Mouse (Mus musculus) liver, adult 2 months (tissue): Measurements from ENCODE around the gene Plekha6. TPM values are rescaled to one million over a fixed set of nuclear protein-coding genes. Genes with fewer than 3 reads are reported as not detected.

Source experiments
- DNase-seq: peaks from one replicate; pipeline ENCODE4 v3.0.0-alpha.2; 2011; ENCODE audit warnings: low read depth, low spot score; ENCODE audit errors: extremely low read depth
- H3K27ac ChIP-seq: fragments of 200-500 bp; replicated peaks from 2 replicates; pipeline ENCODE4 v1.5.1; 2012; ENCODE audit warnings: low read depth, mild to moderate bottlenecking, control low read depth, inconsistent platforms, low read length; ENCODE audit not compliant: insufficient read depth
- H3K27me3 ChIP-seq: fragments of 200-500 bp; 2 replicates; pipeline ENCODE4 v1.6.1; 2012; ENCODE audit warnings: mild to moderate bottlenecking, moderate library complexity, low read length, inconsistent platforms; ENCODE audit not compliant: control insufficient read depth, insufficient read depth
- H3K36me3 ChIP-seq: fragments of 200-500 bp; 2 replicates; pipeline ENCODE4 v1.6.1; 2012; ENCODE audit warnings: low read length, inconsistent platforms; ENCODE audit not compliant: control insufficient read depth, insufficient read depth
- H3K4me1 ChIP-seq: fragments of 200-500 bp; 2 replicates; pipeline ENCODE4 v1.6.1; 2011; ENCODE audit warnings: low read length; ENCODE audit not compliant: control insufficient read depth, insufficient read depth
- H3K4me3 ChIP-seq: fragments of 200-500 bp; 2 replicates; pipeline ENCODE4 v1.5.1; 2011; ENCODE audit warnings: low read depth, mild to moderate bottlenecking, control low read depth, low read length, moderate library complexity; ENCODE audit not compliant: insufficient read depth
- H3K79me2 ChIP-seq: fragments of 200-500 bp; 2 replicates; pipeline ENCODE4 v1.6.1; 2012; ENCODE audit warnings: inconsistent platforms, mild to moderate bottlenecking, low read length, moderate library complexity; ENCODE audit not compliant: control insufficient read depth, insufficient read depth
- H3K9ac ChIP-seq: fragments of 200-500 bp; 2 replicates; pipeline ENCODE4 v1.6.1; 2012; ENCODE audit warnings: low read depth, mild to moderate bottlenecking, control low read depth, inconsistent platforms, low read length
- CTCF ChIP-seq: fragments of 200-500 bp; IDR thresholded peaks from 2 replicates; pipeline ENCODE4 v1.5.1; 2011; ENCODE audit warnings: low read depth, low read length, control low read depth
- POLR2A ChIP-seq: fragments of 200-500 bp; IDR thresholded peaks from 2 replicates; pipeline ENCODE4 v1.6.1; 2011; ENCODE audit warnings: low read length, control low read depth; ENCODE audit not compliant: insufficient read depth; ENCODE audit errors: extremely low read depth
- WGBS: fragments of 180-500 bp; shearing (Covaris S2); methylation state at CpG from one replicate; pipeline ENCODE4 v1.1.7; 2018; 5-methylcytosine and 5-hydroxymethylcytosine counted together
- polyA plus RNA-seq: library from polyadenylated mRNA; depleted of rRNA; stranded (reverse); fragments of >200 nt; gene quantifications from 2 replicates; pipeline ENCODE4 v1.2.3, GENCODE M21; 2012
- total RNA-seq: library from RNA; depleted of rRNA; stranded (reverse); fragments of >200 nt; gene quantifications from 2 replicates; pipeline ENCODE4 v1.2.3, GENCODE M21; 2014

The Plekha6 gene
- total and polyA plus RNA-seq, 2 experiments, result 20.5 to 37.2 TPM

DNA sequence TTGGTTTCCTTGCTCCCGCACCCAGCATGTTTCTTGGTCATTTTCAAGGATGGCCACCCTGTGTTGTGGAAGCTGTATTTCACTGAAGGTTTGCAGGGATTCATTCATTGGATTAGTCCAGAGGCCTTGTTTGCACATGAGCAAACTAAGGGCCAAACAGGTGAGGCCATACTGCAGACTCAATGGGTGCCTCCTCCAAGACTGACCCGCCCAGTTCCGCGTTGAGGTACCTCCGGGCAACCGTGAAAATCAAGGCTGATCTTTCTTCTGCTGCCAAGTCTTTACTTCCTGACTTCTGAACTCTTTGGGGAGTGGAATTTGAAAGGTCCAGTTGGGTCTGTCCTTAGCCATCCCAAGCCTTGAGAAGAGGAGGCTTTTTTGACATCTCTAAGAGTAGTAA, 90.2 kb downstream of the Plekha6 start:
- Histone ChIP-seq H3K4me1 (peaks cover 50% of the 10 kb centered on the region), H3K4me3 (no peak overlapping the region), H3K36me3 (peaks cover under 1% of the 10 kb centered on the region; the same call in 1 of the 2 replicates), H3K9ac (no peak overlapping the region), H3K27ac (peak overlapping the region; percentile 89), H3K79me2 (peaks cover 25% of the 10 kb centered on the region; the same call in 1 of the 2 replicates), H3K27me3 (no peaks in the 10 kb centered on the region)
- TF ChIP-seq POLR2A, result no peak
- no peak for TF ChIP-seq CTCF
- WGBS, result 22% methylated on average over 6 of the region's 6 CpGs
- DNase-seq, result peak; percentile 84

DNA sequence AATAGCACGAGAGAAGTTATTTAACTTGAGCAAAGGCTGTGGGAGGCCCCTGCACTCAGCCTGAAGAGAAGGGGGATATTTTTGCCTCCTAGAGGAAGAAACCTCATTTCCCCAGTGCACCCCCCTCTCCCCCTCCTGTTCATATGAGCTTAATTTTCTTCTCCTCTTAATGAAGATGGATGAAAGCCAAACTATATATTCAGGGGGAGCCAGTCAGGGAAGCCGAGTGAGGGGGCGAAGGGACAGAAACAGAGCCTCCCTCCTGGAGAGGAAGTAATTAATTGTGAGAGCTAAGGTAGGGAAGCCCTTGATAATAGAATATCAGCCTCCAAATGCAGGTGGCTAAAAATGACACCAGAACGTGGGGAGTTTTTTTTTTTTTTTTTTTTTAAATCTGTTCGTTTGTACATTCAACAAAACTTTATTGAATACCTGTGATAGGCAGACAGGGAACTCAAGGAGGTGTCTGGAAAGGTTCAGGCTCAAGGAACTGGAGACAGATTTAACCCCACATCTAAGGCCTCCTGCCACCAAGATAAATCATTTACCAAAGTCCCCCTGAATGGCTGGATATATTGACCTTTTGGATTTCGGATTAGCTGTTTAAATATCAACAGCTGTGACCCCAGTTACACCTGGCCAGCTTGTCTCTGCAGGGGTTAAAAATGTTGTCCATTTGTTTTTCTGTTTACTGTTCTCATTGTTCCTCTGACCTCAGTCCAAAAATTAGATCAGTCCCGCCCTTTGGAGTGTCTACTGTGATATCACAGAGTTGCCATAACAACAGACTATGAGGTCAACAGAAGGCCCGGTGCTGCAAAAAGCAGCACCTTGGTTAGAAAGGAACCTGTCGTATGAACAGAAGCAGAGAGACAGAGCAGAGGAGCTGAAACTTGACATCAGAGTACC, 91.1 kb downstream of the Plekha6 start:
- peaks cover 25% of the 10 kb centered on the region; the same call in 1 of the 2 replicates for H3K79me2 ChIP-seq
- WGBS, result 20% methylated on average over 9 of the region's 9 CpGs
- TF ChIP-seq CTCF (no peak), POLR2A (no peak)
- peaks cover 7% of the 10 kb centered on the region; the same call in 1 of the 2 replicates for H3K36me3 ChIP-seq
- peak overlapping the region; percentile 43 for H3K9ac ChIP-seq
- no peaks in the 10 kb centered on the region for H3K27me3 ChIP-seq
- DNase-seq, result peak; percentile 99
- no peak overlapping the region for H3K4me3 ChIP-seq
- H3K4me1 ChIP-seq, result peaks cover 50% of the 10 kb centered on the region
- H3K27ac ChIP-seq, result peak overlapping the region; percentile 89

DNA sequence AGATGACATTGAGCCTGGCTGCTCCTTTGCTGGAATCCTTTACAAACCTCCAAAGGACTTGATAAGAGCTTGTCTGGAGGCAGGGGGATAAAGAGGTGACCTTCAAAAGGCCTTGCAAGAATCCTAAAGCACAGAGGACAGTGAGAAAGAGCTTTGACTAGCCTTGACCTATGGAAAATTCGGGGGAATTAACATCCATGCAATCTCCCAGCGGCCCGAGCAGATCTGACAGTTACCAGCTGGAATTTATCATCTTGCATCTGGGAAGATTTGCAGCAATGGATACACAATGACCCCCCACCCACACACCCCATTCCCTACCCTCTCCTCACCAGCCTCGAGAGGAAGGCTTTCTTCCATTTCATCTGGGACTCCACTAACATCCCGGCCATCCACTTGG, 91.8 kb downstream of the Plekha6 start:
- no peaks in the 10 kb centered on the region for H3K27me3 ChIP-seq
- no peak overlapping the region for H3K4me3 ChIP-seq
- H3K36me3 ChIP-seq, result peaks cover 9% of the 10 kb centered on the region; the same call in 1 of the 2 replicates
- TF ChIP-seq POLR2A (no peak), CTCF (no peak)
- H3K79me2 ChIP-seq, result peaks cover 25% of the 10 kb centered on the region; the same call in 1 of the 2 replicates
- peaks cover 46% of the 10 kb centered on the region for H3K4me1 ChIP-seq
- no peak for DNase-seq
- 44% methylated on average over 5 of the region's 5 CpGs for WGBS
- H3K27ac ChIP-seq, result peak overlapping the region; percentile 64
- H3K9ac ChIP-seq, result peak overlapping the region; percentile 43

DNA sequence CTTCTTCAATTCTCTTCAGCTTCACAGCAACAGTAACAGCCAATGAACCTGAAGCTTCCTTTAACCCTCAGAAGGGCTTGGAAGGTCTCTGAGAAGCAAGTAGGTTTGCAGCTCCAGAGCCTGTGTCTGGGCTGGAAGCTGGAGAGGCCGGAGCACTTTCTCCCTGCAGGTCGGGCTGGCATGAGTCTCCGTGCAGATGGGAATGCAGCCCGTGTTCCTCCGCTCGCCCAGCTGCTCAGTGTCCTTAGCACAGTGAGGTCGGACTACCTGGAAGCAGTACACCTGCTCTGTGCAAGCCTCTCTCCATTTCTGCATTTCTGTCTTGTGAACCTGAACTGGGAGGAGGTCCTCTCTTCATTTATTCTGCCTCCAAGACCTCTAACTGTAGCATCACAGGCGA, 92.3 kb downstream of the Plekha6 start:
- WGBS, result 60% methylated on average over 8 of the region's 8 CpGs
- Histone ChIP-seq H3K4me3 (no peak overlapping the region), H3K36me3 (peaks cover 11% of the 10 kb centered on the region; the same call in 1 of the 2 replicates), H3K27ac (no peak overlapping the region), H3K79me2 (peaks cover 22% of the 10 kb centered on the region; the same call in 1 of the 2 replicates), H3K27me3 (no peaks in the 10 kb centered on the region), H3K9ac (no peak overlapping the region; the same call in 1 of the 2 replicates), H3K4me1 (peaks cover 41% of the 10 kb centered on the region)
- TF ChIP-seq CTCF (no peak), POLR2A (no peak)
- DNase-seq, result no peak

DNA sequence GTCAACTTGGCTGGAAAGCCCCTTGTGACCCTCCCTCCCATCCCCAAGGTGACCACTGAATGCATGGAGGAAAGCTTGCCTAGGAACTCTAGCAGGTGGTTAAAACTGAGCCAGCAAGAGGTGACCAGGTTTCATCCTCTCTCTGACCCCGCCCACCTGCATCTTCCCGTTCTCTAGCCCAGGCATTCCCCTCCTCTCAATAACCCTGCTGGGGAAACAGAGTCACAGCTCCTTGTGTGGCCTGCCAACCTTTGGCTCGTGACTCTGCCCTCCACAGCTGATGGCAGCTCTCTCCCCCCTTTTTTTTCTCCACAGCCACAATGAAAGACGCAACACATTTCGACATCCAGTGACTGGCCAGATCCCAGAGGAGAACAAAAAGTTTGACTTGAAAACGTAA, 94.7 kb downstream of the Plekha6 start:
- 56% methylated on average over 6 of the region's 6 CpGs for WGBS
- no peak overlapping the region for H3K9ac ChIP-seq
- no peak for TF ChIP-seq CTCF
- no peak for TF ChIP-seq POLR2A

More for the DNA sequence above, 94.7 kb downstream of the Plekha6 start:
- DNase-seq, result no peak
- H3K79me2 ChIP-seq, result peaks cover 18% of the 10 kb centered on the region; the same call in 1 of the 2 replicates
- H3K27ac ChIP-seq, result no peak overlapping the region
- peaks cover 17% of the 10 kb centered on the region; the same call in 1 of the 2 replicates for H3K36me3 ChIP-seq
- no peak overlapping the region for H3K4me3 ChIP-seq
- H3K27me3 ChIP-seq, result no peaks in the 10 kb centered on the region
- peaks cover 28% of the 10 kb centered on the region for H3K4me1 ChIP-seq
